Mouse (Mus musculus) frontal cortex, adult (tissue): ENCODE measurements around the gene Gm21876.
A peak's percentile ranks its signal among the peaks of the same experiment; 100 is the strongest.

Source experiments
- ATAC-seq: cut with Nextera tagmentation; 2 replicates; pipeline ENCODE4 v1.9.2; 2017; ENCODE audit warnings: mild to moderate bottlenecking, moderate library complexity, mixed read lengths; ENCODE audit not compliant: low TSS enrichment

The Gm21876 gene

DNA sequence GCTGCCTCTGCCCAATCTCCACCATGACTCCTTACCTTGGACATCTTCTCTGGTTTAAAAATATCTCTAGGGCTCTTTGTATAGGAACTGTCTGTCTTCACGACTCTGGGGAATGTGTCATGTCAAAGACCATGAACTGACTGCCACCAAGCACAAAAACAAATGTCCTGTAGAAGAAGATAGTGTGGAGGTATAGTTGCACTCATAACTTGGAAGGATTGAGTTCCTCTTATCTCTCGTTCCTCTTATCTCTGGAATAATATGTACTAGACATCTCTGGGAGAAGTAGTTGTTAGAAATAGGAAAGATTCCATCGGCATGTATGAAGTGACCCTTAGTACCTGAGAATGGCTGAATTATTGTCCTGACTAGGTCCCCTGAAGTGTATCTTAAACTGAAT, at the start of gene Gm21876:
TSS of gene Gm21876 (minus strand) at position 101 of the 400 bp plus-strand sequence.
- no peak for ATAC-seq

DNA sequence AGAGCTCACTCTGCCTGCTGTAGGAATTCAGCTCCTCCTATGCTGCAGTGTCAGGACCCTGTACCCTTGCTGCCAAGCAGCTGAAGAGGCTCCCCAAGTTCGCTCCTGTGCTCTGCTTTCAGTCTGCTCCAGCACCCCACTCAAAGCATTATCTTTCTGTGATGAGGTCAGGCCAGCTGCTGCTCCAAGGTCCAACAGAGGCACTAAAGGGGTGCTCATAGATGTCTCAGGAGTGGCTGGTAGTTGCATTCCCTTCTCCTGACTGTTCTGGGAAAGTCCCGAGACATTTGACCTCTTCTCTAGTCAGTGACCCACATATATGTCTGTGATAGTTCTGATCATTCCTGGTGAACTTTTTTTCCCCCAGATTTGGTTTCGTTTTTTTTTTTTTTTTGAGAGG, 45.0 kb upstream of the Gm21876 start:
- no peak for ATAC-seq

DNA sequence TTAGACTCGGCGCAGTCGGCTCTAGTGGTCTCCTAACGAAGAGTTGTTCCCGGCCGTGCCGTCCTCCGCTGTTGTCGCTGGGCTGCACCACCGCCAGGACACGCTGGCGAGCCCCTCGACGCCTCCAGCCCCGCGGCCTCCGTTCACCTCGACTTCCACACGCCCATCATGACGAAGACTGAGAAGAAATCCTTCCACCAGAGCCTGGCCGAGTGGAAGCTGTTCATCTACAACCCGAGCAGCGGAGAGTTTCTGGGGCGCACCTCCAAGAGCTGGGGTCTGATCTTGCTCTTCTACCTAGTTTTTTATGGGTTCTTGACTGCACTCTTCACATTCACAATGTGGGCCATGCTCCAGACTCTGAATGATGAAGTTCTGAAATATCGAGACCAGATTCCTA, 28.8 kb downstream of the Gm21876 start:
- ATAC-seq: peak; percentile 59; the same call in 1 of the 2 replicates
